Mouse (Mus musculus) heart, adult 9 months (tissue): Measurements from ENCODE around the gene Dbil5.
"Not testable (repeated sequence)": the region's sequence is repeated elsewhere in the genome, so short reads cannot be mapped to it uniquely, and the experiment has no call there.

Source experiments
- DNase-seq, 2 experiments: peaks; one replicate each; pipeline ENCODE4 v3.0.0; 2022; ENCODE audit warnings: low spot score in 2 of 2

Dbil5 gene

DNA sequence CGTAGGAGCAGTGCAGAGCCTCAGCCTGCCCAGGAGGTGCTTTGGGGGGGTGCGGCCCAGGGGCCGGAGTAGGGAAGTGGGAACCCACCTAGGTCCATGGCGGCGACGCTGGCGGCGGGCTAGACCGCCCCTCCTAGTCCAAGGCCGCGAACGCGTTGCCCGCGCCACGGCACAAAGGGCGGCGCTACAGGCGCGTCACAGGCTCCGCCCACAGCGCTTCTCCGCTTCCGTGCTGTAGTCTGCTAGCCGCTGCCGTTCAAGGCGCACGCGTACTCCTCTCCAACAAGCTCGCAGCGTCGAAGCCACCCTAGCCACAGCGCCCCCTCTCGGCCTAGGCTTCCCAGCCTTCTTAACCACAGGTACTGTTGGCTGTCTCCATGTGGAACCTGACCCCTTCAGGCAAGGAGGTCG is at the start of gene Dbil5, which contains the start of gene Gemin4:
Dbil5 (plus strand) TSS at position 219 of the 411 bp plus-strand sequence.
Gemin4 (minus strand) TSS at position 275 of the 411 bp plus-strand sequence.
- peak; percentile 95 to 96 for DNase-seq

DNA sequence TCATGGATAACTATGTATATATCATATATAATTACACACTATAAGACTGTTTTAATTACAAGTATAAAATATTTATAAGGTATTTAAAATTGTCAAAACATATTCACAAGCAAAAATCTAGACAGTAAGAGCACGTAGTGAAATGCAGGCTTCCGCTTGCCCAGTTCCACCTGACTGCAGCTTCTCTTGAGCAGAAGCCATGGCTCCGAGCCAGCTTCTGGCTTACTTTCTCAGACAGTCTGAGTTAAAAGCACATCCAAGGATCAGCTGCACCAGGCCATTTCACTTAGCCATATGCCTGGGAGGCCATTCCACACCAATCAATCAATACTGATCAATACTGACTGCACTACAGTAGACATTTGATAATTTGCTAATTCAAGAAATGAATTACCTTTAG is 48.4 kb upstream of the Dbil5 start:
- DNase-seq: no peak

DNA sequence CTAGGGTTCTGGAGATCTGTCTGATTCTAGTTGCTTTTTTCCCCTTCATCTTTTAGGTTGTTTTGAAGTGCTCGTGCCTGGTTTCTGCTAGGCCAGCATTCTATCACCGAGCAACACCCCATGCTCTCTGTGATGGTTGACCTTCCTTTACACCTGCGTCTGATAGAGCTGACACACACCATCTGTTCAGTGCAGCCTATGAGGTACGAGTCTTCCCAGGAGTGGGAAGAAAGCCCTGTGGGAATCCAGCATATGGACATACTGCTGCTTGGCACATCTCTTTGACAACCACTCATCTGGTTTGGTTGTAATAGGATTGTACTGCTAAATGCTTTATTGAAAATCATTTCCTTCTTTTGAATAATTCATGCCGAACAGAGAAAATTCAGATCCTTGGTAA is 47.2 kb upstream of the Dbil5 start:
- no peak for DNase-seq

DNA sequence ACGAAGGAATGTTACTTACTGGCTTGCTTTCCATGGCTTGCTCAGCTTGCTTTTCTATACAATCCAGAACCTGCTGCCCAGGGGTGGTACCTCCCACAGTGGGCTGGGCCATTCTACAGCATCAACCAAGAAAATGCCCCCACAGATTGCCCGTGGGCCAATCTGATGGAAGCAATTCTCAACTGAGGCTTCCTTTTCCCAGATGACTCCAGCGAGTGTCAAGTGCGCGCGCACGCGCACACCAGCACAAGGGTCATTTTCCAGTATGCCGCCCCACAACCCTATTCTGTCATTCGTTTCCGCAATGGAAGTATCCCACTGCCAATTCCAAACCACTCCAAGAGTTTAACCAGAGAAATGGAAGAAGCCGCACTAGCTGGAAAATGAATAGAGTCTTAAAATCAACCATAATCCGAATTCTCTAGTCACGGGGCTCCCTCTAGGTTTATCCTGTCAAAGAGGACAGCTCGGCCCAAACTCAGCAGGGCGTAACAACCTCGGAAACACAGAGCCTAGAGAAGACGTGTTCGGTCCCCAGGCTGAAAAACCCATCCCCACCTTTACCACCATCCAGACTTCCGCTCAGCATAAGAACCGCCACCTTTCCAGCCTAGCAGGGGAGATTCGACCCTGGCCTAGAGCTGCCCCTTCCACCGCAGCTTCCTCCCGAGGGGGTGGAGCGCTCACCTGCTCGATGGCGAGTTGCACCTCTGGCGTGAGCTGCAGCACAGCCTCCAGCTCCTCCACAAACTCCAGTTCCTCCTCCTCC is 38.5 kb upstream of the Dbil5 start:
- DNase-seq: peak in 1 of 2 experiments; percentile 2

DNA sequence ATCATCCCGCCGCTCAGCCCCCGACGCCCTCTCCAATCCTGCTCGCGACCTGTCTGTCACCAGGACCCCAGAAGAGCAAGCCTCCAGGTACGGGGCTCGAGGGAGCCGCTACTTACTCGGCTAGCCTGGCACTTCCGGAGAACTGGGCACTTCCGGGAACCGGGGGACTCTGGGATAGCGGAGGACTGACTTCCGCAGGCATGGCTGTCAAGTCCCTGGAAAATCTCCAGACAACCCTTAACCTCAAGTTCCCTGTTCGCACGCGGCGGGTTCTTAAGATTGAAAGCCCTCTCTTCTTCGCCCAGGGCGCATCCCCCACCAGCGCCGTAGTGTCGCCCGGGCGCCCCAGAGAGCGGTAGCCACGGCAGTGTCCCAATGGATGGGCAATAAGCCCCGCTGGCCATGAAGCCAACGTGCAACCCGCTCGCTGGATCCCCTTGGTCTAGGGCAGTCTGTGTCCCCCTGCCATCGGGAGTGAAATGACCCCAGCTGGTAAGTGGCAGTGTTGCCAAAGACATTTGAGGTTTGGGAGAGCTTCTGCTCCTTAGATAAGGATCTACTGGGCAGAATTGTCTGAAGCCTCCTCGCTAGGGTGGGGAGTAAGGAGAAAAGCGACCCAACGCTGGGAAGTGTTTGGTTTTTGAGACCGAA is 37.8 kb upstream of the Dbil5 start, which contains the start of the genes Vps53 and Fam57a:
Vps53 (minus strand) TSS at position 153 of the 651 bp plus-strand sequence.
Fam57a (plus strand) TSS at position 177 of the 651 bp plus-strand sequence.
- DNase-seq: peak; percentile 85 to 88

DNA sequence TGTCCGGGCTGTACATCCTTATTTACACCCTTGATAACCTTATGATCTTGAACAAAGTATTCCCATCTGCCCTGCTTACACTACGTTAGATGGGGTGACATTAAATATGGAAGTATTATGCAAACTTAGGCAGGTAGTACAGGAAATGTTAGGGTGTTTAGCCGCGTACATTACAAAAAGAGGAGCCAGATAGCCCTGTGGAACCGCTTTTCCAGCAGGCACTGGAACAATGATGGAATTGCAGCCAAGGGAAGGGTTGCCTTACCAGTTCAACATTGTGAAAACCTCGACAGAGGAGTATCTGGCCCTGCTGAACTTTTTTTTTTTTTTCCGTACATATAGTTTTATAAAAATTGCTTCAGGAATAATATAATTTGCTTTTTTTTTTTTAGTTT is 37.3 kb upstream of the Dbil5 start:
- DNase-seq: no peak

DNA sequence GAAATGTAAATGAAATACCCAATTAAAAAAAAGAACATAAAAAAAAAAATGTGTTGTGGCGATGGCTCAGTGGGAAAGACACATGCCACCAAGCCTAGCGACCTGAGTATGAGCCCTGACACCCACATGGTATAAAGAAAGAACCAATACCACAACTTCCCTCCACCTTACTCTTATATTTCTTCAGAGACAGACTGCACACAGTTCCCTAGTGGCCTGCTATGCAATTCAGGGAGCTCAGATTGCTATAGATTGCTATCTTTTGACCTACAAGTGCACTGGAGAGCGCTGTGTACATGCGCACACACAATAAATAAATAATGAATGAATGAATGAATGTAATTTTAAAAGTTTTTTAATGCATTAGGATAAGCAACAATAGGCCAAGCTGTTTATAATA is 33.7 kb upstream of the Dbil5 start:
- no peak for DNase-seq

DNA sequence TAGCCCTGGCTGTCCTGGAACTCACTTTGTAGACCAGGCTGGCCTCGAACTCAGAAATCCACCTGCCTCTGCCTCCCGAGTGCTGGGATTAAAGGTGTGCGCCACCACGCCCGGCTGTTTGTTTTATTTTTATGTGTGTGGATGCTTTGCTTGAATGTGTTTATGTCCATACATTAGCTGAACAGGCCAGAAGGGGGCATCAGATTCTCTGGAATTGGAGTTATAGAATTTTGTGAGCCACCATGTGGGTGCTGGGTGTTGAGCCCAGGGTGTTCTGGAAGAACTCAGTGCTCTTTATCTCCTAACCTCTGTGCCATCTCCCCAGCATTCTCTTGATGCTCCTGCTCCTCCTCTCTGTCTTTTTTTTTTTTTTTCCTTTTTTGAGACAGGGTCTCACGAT is 30.5 kb upstream of the Dbil5 start:
- DNase-seq: no peak

DNA sequence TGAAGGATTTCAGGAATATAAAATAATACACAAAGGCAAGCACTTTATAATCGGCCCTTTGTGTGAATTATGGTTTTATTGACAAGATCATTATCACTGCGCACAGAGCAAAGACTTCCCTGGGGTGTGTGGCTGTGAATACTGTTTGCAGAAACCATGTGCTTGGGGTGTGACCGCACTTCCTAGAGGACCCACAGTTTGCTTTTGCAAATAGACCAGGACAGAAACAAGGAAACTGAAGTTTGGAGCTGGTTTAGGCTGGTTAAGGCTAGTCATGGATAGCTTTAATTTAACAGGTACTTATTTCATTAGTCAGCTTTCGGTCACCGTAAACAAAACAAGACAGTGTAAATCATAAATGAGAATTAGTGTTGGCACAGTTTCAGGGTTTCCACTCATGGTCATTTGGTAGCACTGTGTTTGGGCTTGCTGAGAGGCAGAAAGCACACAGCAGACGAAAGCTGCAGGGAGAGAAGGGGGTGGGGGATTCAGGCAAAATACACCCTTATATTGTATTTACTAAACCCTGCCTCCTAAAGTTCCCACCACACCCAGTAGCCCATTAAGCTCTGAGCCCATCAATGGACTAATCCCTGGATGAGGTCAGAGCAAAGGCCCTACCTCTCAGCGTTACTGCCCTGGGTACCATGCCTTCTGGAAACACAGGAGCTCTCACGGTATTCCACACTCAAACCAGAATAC is 21.0 kb upstream of the Dbil5 start:
- DNase-seq: no peak

DNA sequence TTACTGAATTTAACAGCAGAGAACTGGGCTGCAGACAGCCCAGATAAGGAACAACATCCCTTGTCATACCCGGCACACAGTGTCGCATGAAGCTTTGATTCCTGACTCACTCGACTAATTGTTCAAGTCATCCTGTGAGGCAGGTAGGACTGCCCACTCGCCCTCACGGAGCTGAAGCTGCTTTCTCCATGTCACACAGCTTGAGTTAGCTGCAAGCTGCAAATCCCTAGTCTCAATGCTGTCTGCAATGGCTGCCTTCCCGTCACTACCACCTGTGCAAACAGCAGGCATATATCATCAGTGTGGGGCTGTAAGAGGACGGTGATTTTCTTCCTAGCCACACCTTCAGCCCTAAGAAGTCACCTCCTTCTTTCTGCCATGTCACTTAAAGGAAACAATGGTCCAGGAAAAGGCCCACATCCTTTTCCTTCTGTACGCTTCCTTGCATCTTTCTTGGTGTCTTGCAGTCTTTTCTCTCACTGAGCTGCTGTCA is 20.4 kb upstream of the Dbil5 start:
- DNase-seq: no peak

DNA sequence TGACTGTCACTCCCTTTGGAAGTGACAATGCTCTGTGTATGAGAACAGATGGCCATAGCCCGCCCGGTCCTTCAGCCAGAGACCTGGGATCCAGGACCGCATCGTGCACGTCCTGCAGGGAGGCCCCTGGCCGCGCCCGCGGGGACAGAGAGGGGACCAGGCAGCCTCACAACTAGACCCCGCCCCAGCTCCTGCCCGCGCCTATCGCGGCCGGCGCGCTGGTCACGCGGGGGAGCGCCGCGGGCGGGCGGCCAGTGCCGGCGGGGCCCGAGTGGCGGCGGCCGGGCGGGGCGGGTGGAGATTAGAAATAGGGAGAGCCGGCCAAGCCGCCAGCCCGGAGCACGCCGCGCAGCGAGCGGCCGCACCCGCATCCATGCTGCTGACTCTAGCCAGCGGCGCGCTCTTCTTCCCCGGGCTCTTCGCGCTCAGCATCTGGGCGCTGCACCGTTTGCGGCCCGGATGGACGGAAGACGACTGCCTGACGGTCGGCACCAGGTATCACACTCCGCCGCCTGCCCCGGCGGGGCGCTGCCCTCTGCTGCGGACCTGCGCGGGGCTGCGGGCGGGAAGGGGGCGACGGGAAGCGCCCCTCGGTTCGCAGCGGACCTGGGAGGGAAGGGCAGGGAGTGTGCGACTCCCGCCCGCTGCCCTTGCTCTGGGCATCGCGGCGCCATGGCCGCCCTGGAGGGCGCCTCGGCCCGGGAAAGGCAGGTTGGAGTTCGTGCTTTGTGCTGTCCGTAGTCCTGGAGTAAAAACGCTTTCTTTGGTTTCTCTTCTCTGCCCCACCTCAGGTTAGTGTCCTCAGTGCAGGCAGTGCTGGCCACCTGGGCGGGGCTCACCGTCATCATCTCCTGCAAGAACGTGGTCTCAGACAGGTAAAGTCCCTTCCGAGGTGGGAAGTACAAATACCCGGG is 15.4 kb upstream of the Dbil5 start:
- peak; percentile 91 to 92 for DNase-seq

DNA sequence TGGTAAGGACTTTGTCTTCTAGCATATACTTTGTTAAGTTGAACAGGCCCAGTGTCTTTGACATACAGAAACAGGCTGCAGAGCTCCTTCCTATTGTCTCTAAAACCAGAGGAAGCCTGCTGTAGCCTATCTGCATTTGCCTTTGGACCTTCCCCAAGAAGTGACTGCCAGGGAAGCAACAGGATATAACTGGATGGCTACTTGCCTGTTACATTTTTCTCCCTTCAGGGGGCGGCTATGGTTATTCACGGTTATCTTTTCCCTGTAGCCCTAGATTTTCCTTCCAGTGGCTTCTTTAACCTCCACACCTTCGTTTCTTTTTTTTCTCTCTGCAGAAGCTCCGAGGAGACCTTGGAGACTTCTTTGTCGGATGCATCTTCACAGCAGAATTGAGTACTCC is 10.6 kb upstream of the Dbil5 start:
- DNase-seq: no peak

DNA sequence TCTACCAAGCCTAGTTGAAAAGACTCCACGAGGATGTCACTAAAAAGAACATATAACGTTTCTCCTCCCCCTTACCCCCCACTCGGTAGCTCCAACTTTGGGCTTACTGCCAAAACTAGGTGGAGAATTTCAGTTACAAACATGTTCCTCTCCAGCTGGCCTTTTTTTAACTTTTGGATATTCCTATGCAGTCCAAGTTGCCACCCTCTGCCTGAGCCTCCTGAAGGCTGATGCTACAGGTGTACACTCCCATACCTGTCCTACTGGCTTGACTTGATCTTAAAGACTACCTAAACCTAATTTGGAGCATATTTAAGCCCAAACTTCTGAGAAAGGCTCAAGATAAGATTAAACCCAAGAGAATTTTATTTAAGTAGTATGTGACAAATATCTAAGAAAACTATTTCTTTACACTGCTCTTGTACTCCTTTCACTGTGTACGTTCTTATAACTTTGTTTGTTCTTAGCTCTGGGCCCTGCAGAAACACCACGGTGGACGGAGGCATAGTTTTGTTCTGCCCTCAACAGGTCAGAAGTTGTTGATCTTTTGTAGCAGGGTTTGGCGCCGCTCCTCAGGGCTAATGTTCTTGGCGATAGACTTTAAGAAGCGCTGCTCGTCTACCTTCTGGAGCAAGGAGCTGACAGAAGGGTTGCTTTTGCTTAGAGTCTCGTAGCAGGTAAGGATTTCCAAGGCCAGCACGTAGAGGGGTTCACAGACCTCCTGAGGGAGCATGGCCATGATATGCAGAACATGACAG is 7.0 kb upstream of the Dbil5 start:
- no peak for DNase-seq

DNA sequence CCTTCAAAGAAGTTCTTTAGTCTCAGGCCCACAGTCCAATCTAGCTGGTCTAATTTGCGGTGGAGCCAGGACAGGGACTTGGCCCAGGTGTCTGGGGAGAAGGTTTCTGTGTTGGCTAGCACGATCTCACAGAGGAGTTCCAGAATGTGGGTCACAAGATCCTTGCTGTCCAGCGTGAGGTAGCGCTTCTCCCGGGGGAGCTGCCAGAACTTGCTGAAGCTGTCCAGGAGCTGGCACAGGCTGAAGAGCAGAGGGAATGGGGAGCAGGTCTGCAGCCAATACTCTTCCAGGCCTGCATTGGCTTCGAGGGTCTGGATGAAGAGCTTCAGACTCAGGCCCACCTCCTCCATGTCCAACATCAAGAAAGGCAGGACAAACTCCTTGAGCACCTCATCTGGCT is 5.8 kb upstream of the Dbil5 start:
- DNase-seq: not testable (repeated sequence)

DNA sequence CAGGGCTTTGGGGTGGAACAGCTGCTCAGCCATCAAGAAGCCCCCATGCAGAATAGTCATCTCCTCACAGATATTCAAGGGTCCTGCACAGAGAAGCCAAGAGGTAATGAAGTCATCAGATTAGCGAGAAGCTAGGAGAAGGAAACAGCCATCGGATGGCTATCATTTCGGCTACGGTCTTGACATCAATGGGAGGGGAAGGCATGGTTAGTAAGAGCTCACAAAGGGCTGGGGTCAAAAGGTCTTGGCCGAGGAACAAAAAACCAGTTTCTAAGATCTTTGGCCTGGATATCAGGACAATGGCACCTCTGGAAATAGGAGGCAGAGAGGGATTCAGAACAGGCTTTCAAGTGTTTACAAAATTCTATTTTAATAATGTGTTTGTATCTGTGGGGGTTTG is 3.6 kb upstream of the Dbil5 start:
- no peak for DNase-seq

DNA sequence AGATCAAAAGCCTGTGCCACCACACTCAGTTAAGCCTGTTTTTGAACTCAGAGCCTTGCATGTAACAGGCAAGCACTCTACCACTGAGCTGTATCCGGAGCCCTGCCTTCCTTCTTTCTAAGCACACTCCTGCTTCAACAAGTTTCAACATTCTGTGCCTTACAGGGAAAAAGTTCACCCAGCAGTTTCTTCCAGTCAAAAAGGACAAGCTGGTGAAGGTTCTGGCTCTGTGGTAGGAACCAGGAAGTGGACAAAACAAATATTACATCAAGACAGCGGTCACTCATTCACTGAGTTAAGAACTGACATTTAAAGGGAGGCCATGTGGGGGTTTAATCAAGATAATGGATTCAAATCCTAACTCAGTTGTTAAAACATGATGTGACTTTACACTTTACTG is 2.4 kb upstream of the Dbil5 start:
- DNase-seq: no peak

DNA sequence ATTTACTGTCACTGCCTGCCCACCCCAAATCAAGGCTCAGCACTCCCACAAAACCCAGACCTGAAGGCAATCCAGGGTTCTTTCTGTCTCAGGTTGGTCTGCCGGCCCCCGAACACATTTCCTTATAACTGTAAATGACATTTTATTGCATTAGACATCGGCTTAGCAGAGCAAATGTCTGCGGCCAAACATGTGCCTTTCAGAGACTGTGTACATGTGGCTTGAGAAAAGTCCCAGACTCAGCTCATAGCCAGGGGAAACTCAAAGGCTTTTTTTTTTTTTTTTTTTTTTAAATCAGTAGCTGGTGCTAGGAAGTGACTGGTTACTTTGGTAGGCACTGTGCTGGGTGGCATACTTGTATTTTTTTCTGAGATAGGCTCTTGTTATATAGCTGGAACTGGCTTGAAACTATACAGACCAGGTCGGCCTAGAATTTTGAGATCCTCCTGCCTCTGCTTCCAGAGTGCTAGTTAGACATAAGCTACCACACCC is 1.3 kb upstream of the Dbil5 start:
- DNase-seq: no peak

DNA sequence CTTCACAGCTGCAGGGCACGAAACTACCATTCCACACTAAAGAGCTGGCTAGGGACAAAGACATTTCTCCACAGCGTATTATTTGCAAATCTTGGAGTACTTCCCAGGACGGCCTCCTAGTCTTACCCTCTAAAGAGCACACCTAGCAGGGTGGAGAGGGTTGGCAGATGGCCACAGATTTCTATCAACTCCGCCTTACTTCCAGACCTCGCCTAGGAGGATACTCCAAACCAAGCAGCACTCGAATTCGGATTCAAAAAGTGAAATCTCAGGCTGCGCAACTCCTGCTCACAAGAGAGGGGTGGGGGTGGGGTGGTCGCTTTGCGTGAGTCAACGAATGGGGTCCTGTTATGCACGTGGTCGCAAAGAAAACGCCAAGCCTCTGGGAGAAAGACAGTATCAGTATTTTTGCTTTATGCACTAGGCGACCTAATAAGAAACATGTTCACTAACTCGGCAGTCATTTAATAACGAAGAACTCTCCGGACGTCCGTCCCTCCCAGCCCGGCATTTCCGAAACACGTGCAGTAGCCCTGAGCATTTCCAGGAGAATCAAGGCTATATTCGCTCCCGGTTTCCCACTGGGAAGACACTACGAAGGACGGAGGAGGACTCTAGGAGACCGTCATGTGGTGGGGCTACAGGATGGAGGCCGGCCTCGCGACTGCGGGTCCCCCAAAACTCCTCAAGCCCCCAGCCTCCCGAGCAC is 573 bp upstream of the Dbil5 start:
- DNase-seq: peak; percentile 24 to 45

DNA sequence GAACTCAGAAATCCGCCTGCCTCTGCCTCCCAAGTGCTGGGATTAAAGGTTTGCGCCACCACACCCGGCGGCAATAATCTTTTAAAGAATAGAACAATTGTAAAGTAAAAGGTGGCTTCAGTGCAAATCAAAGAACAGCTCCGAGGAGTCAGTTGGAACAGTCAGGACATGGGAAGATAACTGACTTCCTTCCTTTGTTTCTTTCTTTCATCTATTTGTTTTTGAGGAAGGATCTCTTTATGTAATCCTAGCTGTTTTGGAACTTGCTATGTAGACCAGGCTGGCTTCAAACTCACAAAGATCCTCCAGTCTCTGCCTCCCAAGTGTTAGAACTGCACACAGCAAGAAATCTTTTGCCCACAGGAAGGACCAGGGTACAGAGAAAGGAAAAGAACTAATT is 7.2 kb downstream of the Dbil5 start:
- no peak for DNase-seq

DNA sequence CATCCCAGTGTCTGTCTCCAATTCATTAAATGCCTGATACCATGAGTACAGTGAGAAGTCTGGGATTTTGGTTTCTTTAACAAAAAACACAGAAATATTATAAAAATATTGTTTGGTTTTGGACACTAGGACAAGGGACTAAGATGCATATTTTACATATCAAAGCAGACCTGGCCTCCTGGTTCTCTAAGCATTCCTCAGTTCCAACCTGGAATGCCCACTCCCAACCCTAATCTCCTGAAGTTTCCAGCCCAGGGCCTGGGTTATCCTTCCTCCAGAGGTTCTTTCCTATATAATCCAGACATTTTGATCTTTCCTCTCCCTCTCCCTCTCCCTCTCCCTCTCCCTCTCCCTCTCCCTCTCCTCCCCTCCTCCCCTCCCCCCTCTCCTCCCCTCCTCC is 7.6 kb downstream of the Dbil5 start:
- no peak for DNase-seq
